Mouse (Mus musculus) neural tube, embryonic 12.5 days (tissue): ENCODE results near the gene Cux2. TPM values are rescaled to one million over a fixed set of nuclear protein-coding genes. Genes with fewer than 3 reads are reported as not detected.

Source experiments
- ATAC-seq: fragments of 200-750 bp; cut with Nextera tagmentation; 2 replicates; pipeline ENCODE4 v1.8.0; 2017; ENCODE audit warnings: low read depth, mild to moderate bottlenecking, moderate TSS enrichment, moderate library complexity; ENCODE audit not compliant: low FRiP score
- H3K27ac ChIP-seq: fragments of 300-500 bp; sonication (generic); 2 replicates; pipeline ENCODE4 v1.5.1; 2016
- H3K27me3 ChIP-seq: fragments of 300-500 bp; sonication (generic); replicated peaks from 2 replicates; pipeline ENCODE4 v1.6.1; 2016; ENCODE audit warnings: mild to moderate bottlenecking
- H3K36me3 ChIP-seq: fragments of 300-500 bp; sonication (generic); 2 replicates; pipeline ENCODE4 v1.6.1; 2016; ENCODE audit warnings: mild to moderate bottlenecking
- H3K4me1 ChIP-seq: fragments of 300-500 bp; sonication (generic); 2 replicates; pipeline ENCODE4 v1.6.1; 2016
- H3K4me2 ChIP-seq: fragments of 300-500 bp; sonication (generic); replicated peaks from 2 replicates; pipeline ENCODE4 v1.6.1; 2016; ENCODE audit warnings: mild to moderate bottlenecking
- H3K4me3 ChIP-seq: fragments of 300-500 bp; sonication (generic); 2 replicates; pipeline ENCODE4 v1.5.1; 2016
- H3K9ac ChIP-seq: fragments of 300-500 bp; sonication (generic); 2 replicates; pipeline ENCODE4 v1.6.1; 2016; ENCODE audit warnings: mild to moderate bottlenecking
- H3K9me3 ChIP-seq: fragments of 300-500 bp; sonication (generic); 2 replicates; pipeline ENCODE4 v1.6.1; 2016; ENCODE audit warnings: mild to moderate bottlenecking
- WGBS: fragments of 180-500 bp; shearing (Covaris S2); methylation state at CpG from one replicate; pipeline ENCODE4 v1.1.7; 2016; 5-methylcytosine and 5-hydroxymethylcytosine counted together
- polyA plus RNA-seq: library from polyadenylated mRNA; unstranded; fragments of >200 nt; fragmentation: Nextera tagmentation; extraction: Ambion mirVana; gene quantifications from 2 replicates; pipeline ENCODE4 v1.2.1, GENCODE M21; 2016

Cux2 gene
- polyA plus RNA-seq, 1 experiment from 2014 or later: 24.2 TPM

GRCm38 (mm10) chr5:121872158-121872557 lies 177.7 kb downstream of the Cux2 start:
- peaks cover 47% of the 10 kb centered on the region for H3K36me3 ChIP-seq
- H3K27me3 ChIP-seq: no peaks in the 10 kb centered on the region
- H3K27ac ChIP-seq: no peak overlapping the region
- H3K4me3 ChIP-seq: no peak overlapping the region
- no peak overlapping the region for H3K9ac ChIP-seq
- H3K9me3 ChIP-seq: no peaks in the 10 kb centered on the region
- H3K4me2 ChIP-seq: no peak overlapping the region
- ATAC-seq: 0 out of 2 replicates have a peak, but pooled peaks have one; percentile 37
- 8% methylated on average over 4 of the region's 4 CpGs for WGBS
- no peaks in the 10 kb centered on the region for H3K4me1 ChIP-seq

GRCm38 (mm10) chr5:121871515-121872030 lies 178.3 kb downstream of the Cux2 start:
- no peak overlapping the region for H3K27ac ChIP-seq
- no peak for ATAC-seq
- H3K9me3 ChIP-seq: no peaks in the 10 kb centered on the region
- no peak overlapping the region for H3K9ac ChIP-seq
- H3K36me3 ChIP-seq: peaks cover 44% of the 10 kb centered on the region
- no peak overlapping the region for H3K4me2 ChIP-seq
- H3K4me1 ChIP-seq: no peaks in the 10 kb centered on the region
- no peak overlapping the region for H3K4me3 ChIP-seq
- H3K27me3 ChIP-seq: no peaks in the 10 kb centered on the region
- WGBS: 88% methylated on average over 13 of the region's 13 CpGs

GRCm38 (mm10) chr5:121870832-121871231 lies 179.1 kb downstream of the Cux2 start:
- Histone ChIP-seq H3K4me1 (no peaks in the 10 kb centered on the region), H3K9me3 (no peaks in the 10 kb centered on the region), H3K9ac (no peak overlapping the region), H3K36me3 (peaks cover 37% of the 10 kb centered on the region), H3K27me3 (no peaks in the 10 kb centered on the region), H3K27ac (no peak overlapping the region), H3K4me2 (no peak overlapping the region), H3K4me3 (no peak overlapping the region)
- no peak for ATAC-seq
- 82% methylated on average over 6 of the region's 6 CpGs for WGBS

- no peaks in the 10 kb centered on the region for H3K4me1 ChIP-seq
- no peak for ATAC-seq
- 77% methylated on average over 5 of the region's 5 CpGs for WGBS
- H3K27me3 ChIP-seq: no peaks in the 10 kb centered on the region
- 0 out of 2 replicates have a peak overlapping the region, but pooled peaks have one; percentile 26 for H3K9ac ChIP-seq
- H3K9me3 ChIP-seq: no peaks in the 10 kb centered on the region
- peaks cover 22% of the 10 kb centered on the region for H3K36me3 ChIP-seq
- no peak overlapping the region for H3K4me2 ChIP-seq
- H3K4me3 ChIP-seq: no peak overlapping the region
- no peak overlapping the region for H3K27ac ChIP-seq
Measured at GRCm38 (mm10) chr5:121867963-121868362, 181.9 kb downstream of the Cux2 start.

- Histone ChIP-seq H3K4me3 (no peak overlapping the region), H3K36me3 (peaks cover 31% of the 10 kb centered on the region), H3K27ac (no peak overlapping the region), H3K4me1 (no peaks in the 10 kb centered on the region), H3K27me3 (no peaks in the 10 kb centered on the region), H3K4me2 (no peak overlapping the region), H3K9ac (no peak overlapping the region), H3K9me3 (peaks cover 8% of the 10 kb centered on the region; the same call in 1 of the 2 replicates)
- ATAC-seq: no peak
- 14% methylated on average over 3 of the region's 11 CpGs for WGBS
Measured at GRCm38 (mm10) chr5:121864330-121864729, 185.6 kb downstream of the Cux2 start.

- Histone ChIP-seq H3K4me3 (no peak overlapping the region), H3K4me2 (no peak overlapping the region), H3K27me3 (no peaks in the 10 kb centered on the region), H3K4me1 (no peaks in the 10 kb centered on the region), H3K27ac (no peak overlapping the region), H3K9me3 (peaks cover 8% of the 10 kb centered on the region; the same call in 1 of the 2 replicates), H3K36me3 (peaks cover 18% of the 10 kb centered on the region), H3K9ac (no peak overlapping the region)
- no peak for ATAC-seq
- 53% methylated on average over 5 of the region's 5 CpGs for WGBS
Measured at GRCm38 (mm10) chr5:121861964-121862363, 187.9 kb downstream of the Cux2 start.

- no peak overlapping the region for H3K4me3 ChIP-seq
- H3K27me3 ChIP-seq: no peaks in the 10 kb centered on the region
- H3K9ac ChIP-seq: no peak overlapping the region
- peaks cover 8% of the 10 kb centered on the region; the same call in 1 of the 2 replicates for H3K9me3 ChIP-seq
- no peak overlapping the region for H3K4me2 ChIP-seq
- no peak for ATAC-seq
- peaks cover 30% of the 10 kb centered on the region for H3K36me3 ChIP-seq
- H3K4me1 ChIP-seq: peaks cover 10% of the 10 kb centered on the region; the same call in 1 of the 2 replicates
- 91% methylated on average over 12 of the region's 12 CpGs for WGBS
- no peak overlapping the region for H3K27ac ChIP-seq
Measured at GRCm38 (mm10) chr5:121858427-121858826, 191.5 kb downstream of the Cux2 start.

- Histone ChIP-seq H3K27ac (no peak overlapping the region), H3K4me1 (peaks cover 12% of the 10 kb centered on the region; the same call in 1 of the 2 replicates), H3K9ac (no peak overlapping the region), H3K9me3 (peaks cover 8% of the 10 kb centered on the region; the same call in 1 of the 2 replicates), H3K27me3 (no peaks in the 10 kb centered on the region), H3K36me3 (peaks cover 44% of the 10 kb centered on the region), H3K4me2 (no peak overlapping the region), H3K4me3 (no peak overlapping the region)
- 86% methylated on average over 11 of the region's 11 CpGs for WGBS
- ATAC-seq: no peak
Measured at GRCm38 (mm10) chr5:121856740-121857139, 193.2 kb downstream of the Cux2 start.

- no peak overlapping the region for H3K9ac ChIP-seq
- ATAC-seq: no peak
- H3K4me2 ChIP-seq: no peak overlapping the region
- peaks cover 25% of the 10 kb centered on the region for H3K4me1 ChIP-seq
- WGBS: 72% methylated on average over 10 of the region's 10 CpGs
- H3K4me3 ChIP-seq: no peak overlapping the region
- H3K27ac ChIP-seq: no peak overlapping the region
- H3K36me3 ChIP-seq: peaks cover 37% of the 10 kb centered on the region
- no peaks in the 10 kb centered on the region for H3K27me3 ChIP-seq
- no peaks in the 10 kb centered on the region for H3K9me3 ChIP-seq
Measured at GRCm38 (mm10) chr5:121854768-121855167, 195.1 kb downstream of the Cux2 start.

- Histone ChIP-seq H3K36me3 (peaks cover 37% of the 10 kb centered on the region), H3K4me1 (peaks cover 29% of the 10 kb centered on the region), H3K27me3 (no peaks in the 10 kb centered on the region), H3K4me3 (no peak overlapping the region), H3K9ac (no peak overlapping the region), H3K27ac (no peak overlapping the region), H3K4me2 (no peak overlapping the region), H3K9me3 (no peaks in the 10 kb centered on the region)
- 87% methylated on average over 9 of the region's 9 CpGs for WGBS
- ATAC-seq: no peak
Measured at GRCm38 (mm10) chr5:121853368-121854051, 196.4 kb downstream of the Cux2 start.

GRCm38 (mm10) chr5:121849478-121850349 lies 200.2 kb downstream of the Cux2 start:
- H3K9ac ChIP-seq: peak overlapping the region; percentile 88
- peaks cover 37% of the 10 kb centered on the region for H3K36me3 ChIP-seq
- H3K27ac ChIP-seq: no peak overlapping the region
- peaks cover 36% of the 10 kb centered on the region for H3K4me1 ChIP-seq
- WGBS: 45% methylated on average over 20 of the region's 20 CpGs
- no peaks in the 10 kb centered on the region for H3K9me3 ChIP-seq
- peaks cover 8% of the 10 kb centered on the region; the same call in 1 of the 2 replicates for H3K27me3 ChIP-seq
- H3K4me3 ChIP-seq: peak overlapping the region; percentile 89
- H3K4me2 ChIP-seq: peak overlapping the region; percentile 67
- ATAC-seq: no peak

GRCm38 (mm10) chr5:121848743-121849142 lies 201.2 kb downstream of the Cux2 start, which contains the start of gene Pheta1:
Gene Pheta1 (plus strand): TSS chr5:121848984.
- peak; percentile 91 for ATAC-seq
- H3K4me3 ChIP-seq: peak within 1 kb of the TSS; percentile 89
- peaks cover 29% of the 10 kb centered on the region for H3K4me1 ChIP-seq
- no peaks in the 10 kb centered on the region for H3K9me3 ChIP-seq
- H3K4me2 ChIP-seq: peak within 1 kb of the TSS; percentile 67
- H3K36me3 ChIP-seq: peaks cover 28% of the 10 kb centered on the region
- H3K27me3 ChIP-seq: peaks cover 17% of the 10 kb centered on the region
- peak within 1 kb of the TSS; percentile 88 for H3K9ac ChIP-seq
- H3K27ac ChIP-seq: 0 out of 2 replicates have a peak within 1 kb of the TSS, but pooled peaks have one; percentile 38
- WGBS: under 1% methylated on average over 40 of the region's 42 CpGs
